Mouse (Mus musculus) hindbrain, embryonic 10.5 days (tissue): ENCODE data around the gene Bcap29. TPM values are rescaled to one million over a fixed set of nuclear protein-coding genes. Genes with fewer than 3 reads are reported as not detected.

ENCODE experiments used
- DNase-seq: peaks from one replicate; pipeline ENCODE4 v3.0.0-alpha.2; 2017; ENCODE audit warnings: low spot score
- H3K27ac ChIP-seq: fragments of 300-500 bp; sonication (generic); 2 replicates; pipeline ENCODE4 v1.5.1; 2016; ENCODE audit warnings: mild to moderate bottlenecking, moderate library complexity
- H3K27me3 ChIP-seq: fragments of 300-500 bp; sonication (generic); 2 replicates; pipeline ENCODE4 v1.6.1; 2016; ENCODE audit warnings: mild to moderate bottlenecking; ENCODE audit not compliant: poor library complexity, insufficient read depth, severe bottlenecking
- H3K36me3 ChIP-seq: fragments of 300-500 bp; sonication (generic); 2 replicates; pipeline ENCODE4 v1.6.1; 2016; ENCODE audit warnings: mild to moderate bottlenecking, moderate library complexity
- H3K4me1 ChIP-seq: fragments of 300-500 bp; sonication (generic); replicated peaks from 2 replicates; pipeline ENCODE4 v1.6.1; 2016; ENCODE audit warnings: mild to moderate bottlenecking
- H3K4me3 ChIP-seq: fragments of 300-500 bp; sonication (generic); 2 replicates; pipeline ENCODE4 v1.5.1; 2016; ENCODE audit warnings: mild to moderate bottlenecking, moderate library complexity
- H3K9me3 ChIP-seq: fragments of 300-500 bp; sonication (generic); 2 replicates; pipeline ENCODE4 v1.6.1; 2016; ENCODE audit warnings: mild to moderate bottlenecking, moderate library complexity
- WGBS: fragments of 180-500 bp; shearing (Covaris S2); methylation state at CpG from one replicate; pipeline ENCODE4 v1.1.7; 2016; 5-methylcytosine and 5-hydroxymethylcytosine counted together
- polyA plus RNA-seq: library from polyadenylated mRNA; unstranded; fragments of >200 nt; fragmentation: Nextera tagmentation; extraction: Ambion mirVana; gene quantifications from 2 replicates; pipeline ENCODE4 v1.2.1, GENCODE M21; 2016

Gene Bcap29
- polyA plus RNA-seq, 1 experiment from 2014 or later, result 19.7 TPM

DNA sequence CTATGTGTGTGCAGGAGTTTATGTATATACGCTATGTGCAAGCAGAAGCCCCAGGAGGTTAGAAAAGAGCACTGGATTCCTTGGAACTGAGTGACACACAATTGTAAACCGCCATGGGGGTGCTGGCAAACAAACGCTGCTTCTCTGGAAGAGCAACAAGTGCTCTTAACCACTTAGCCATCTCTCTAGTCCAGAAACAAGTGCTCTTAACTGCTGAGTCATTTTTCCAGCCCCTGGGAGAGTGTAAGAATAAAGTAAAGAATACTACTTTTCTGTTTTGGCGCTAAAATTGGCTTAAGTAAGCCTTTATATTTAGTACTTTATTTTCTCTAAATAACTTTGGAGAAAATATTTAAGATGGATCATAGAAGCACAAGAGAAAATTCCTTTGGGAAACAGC, 21.1 kb downstream of the Bcap29 start:
- Histone ChIP-seq H3K4me3 (no peak overlapping the region), H3K9me3 (no peaks in the 10 kb centered on the region), H3K27ac (no peak overlapping the region), H3K4me1 (peaks cover under 1% of the 10 kb centered on the region; the same call in 1 of the 2 replicates), H3K27me3 (no peaks in the 10 kb centered on the region), H3K36me3 (peaks cover 10% of the 10 kb centered on the region)
- DNase-seq, result no peak
- 57% methylated on average over 4 of the region's 4 CpGs for WGBS

DNA sequence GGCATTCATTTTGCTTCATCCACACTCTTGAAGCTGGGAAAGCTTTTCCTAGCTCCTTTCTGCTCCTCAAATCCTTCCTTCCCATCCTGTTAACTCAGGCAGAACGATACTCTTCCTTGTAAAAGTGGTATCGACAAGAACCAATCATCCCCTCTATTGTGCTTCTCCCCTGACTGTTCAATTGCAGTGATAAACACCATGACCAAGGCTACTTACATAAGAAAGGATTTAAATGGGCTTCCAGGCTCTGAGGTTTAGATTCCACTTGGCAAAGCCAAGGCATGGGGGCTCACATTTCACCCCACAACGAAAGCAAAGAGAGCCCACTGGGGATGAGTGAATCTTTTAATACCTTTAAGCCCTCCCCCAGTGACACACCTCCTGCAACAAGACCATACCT, 26.3 kb downstream of the Bcap29 start:
- Histone ChIP-seq H3K27ac (no peak overlapping the region), H3K36me3 (no peaks in the 10 kb centered on the region), H3K27me3 (no peaks in the 10 kb centered on the region), H3K4me1 (peaks cover 7% of the 10 kb centered on the region; the same call in 1 of the 2 replicates), H3K9me3 (no peaks in the 10 kb centered on the region), H3K4me3 (no peak overlapping the region)
- 15% methylated on average over 3 of the region's 3 CpGs for WGBS
- no peak for DNase-seq

DNA sequence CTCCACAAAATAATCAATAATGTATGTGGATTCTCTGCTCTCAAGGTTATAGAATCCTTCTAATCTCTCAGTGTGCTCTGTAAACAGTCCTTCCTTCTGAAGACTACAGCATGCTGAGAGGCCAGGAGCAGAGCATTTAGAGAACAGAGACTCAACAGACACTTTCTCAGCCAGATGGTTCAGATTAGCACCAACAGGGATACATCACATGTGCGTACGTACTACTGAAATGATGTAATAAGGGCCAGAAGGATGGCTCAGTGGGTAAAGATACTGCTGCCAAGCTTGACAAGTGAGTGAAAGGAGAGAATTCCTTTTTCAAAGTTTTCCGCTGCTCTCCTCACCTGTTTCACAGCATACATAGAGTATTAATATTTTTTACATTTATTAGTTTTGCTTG, 29.6 kb downstream of the Bcap29 start:
- Histone ChIP-seq H3K27me3 (no peaks in the 10 kb centered on the region), H3K4me3 (no peak overlapping the region), H3K27ac (no peak overlapping the region), H3K36me3 (no peaks in the 10 kb centered on the region), H3K4me1 (peaks cover 7% of the 10 kb centered on the region; the same call in 1 of the 2 replicates), H3K9me3 (no peaks in the 10 kb centered on the region)
- DNase-seq, result no peak
- WGBS, result 75% methylated on average over 3 of the region's 3 CpGs

DNA sequence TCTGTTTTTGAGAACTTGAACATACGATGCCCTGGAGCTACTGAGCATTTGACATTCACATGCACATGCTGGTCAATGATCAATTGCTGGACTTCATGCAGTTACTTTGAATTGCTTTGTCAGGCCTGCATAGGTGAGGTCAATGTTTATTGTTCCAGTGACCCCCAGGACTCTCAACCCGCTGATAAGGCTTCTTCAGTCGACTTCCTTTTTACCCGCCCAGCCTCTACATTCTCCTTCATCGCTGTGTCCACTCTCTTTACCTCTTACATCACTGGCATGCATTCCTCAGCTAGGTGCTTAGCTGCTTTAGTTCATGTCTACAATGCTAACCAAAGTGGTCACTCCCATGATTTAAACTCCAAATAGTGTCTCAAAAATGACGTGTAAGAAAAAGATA, 30.9 kb downstream of the Bcap29 start:
- no peak overlapping the region for H3K27ac ChIP-seq
- no peaks in the 10 kb centered on the region for H3K9me3 ChIP-seq
- no peaks in the 10 kb centered on the region for H3K27me3 ChIP-seq
- no peaks in the 10 kb centered on the region for H3K36me3 ChIP-seq
- peaks cover 7% of the 10 kb centered on the region; the same call in 1 of the 2 replicates for H3K4me1 ChIP-seq
- H3K4me3 ChIP-seq, result no peak overlapping the region
- 71% methylated on average over 6 of the region's 6 CpGs for WGBS
- DNase-seq, result no peak

DNA sequence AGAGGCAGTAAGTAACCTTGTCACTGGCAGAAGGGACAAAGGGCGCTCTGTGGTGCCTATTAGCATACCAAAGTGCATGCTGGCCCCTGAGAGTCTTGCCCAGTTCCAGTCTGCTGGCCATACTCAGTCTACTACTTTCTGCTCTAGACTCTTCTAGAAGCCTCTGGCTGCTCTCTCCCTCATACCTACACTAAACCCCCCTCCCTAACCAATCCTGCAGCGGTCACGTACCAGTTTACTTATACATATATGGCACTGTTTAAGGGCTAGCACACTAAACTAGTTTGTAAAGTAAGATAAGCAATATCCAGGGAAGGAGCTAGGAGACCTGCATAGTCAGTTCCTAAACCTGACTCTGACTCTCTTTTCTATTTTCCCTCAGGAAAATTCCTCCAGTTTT, 40.2 kb downstream of the Bcap29 start:
- no peaks in the 10 kb centered on the region for H3K27me3 ChIP-seq
- H3K36me3 ChIP-seq, result no peaks in the 10 kb centered on the region
- H3K27ac ChIP-seq, result no peak overlapping the region
- H3K9me3 ChIP-seq, result no peaks in the 10 kb centered on the region
- H3K4me3 ChIP-seq, result no peak overlapping the region
- DNase-seq, result no peak
- H3K4me1 ChIP-seq, result no peaks in the 10 kb centered on the region
- WGBS, result 77% methylated on average over 3 of the region's 3 CpGs

DNA sequence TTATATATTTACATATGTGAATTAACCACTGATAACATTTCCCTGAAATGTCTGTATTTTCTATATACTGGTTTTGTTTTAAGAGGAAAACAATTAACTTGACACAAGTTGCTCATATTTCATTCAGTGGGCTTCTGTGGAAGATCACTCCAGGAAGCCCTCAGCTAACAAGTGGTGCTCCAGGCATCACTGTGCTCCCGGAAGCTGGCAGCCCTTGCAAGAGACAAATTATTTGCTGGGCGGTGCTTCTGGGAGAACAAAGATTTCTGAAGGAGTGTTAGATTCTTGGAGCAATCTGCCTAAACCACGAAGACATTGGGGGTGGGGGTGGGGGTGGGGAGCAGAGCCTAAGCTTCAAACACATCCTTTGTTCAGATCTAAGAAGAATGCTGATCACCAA, 42.4 kb downstream of the Bcap29 start:
- no peak for DNase-seq
- 39% methylated on average over 3 of the region's 3 CpGs for WGBS
- no peak overlapping the region for H3K4me3 ChIP-seq
- no peaks in the 10 kb centered on the region for H3K27me3 ChIP-seq
- H3K4me1 ChIP-seq, result no peaks in the 10 kb centered on the region
- H3K27ac ChIP-seq, result no peak overlapping the region
- H3K36me3 ChIP-seq, result no peaks in the 10 kb centered on the region
- no peaks in the 10 kb centered on the region for H3K9me3 ChIP-seq

DNA sequence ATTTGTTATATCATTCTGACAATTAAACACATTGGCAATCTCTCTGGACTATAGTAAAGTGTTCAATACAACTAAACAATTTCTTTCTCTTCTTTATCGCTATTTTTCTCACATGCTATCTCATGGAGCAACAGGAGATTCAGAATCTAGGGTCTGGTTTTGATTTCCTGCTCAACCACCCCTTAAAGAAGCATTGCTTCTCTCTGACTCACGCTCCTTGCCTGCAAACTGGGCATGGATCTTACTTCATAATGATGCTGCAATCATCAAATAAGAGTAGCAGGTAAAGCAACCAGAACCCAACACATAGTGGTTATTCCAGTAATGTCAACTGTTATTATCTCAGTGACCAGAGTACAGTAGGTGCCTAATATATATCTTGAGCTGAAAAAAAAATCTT, 50.7 kb downstream of the Bcap29 start:
- Histone ChIP-seq H3K4me1 (peaks cover 6% of the 10 kb centered on the region), H3K27ac (no peak overlapping the region)
- whole genome bisulfite sequencing, result 82% methylated on average over 2 of the region's 2 CpGs

DNA sequence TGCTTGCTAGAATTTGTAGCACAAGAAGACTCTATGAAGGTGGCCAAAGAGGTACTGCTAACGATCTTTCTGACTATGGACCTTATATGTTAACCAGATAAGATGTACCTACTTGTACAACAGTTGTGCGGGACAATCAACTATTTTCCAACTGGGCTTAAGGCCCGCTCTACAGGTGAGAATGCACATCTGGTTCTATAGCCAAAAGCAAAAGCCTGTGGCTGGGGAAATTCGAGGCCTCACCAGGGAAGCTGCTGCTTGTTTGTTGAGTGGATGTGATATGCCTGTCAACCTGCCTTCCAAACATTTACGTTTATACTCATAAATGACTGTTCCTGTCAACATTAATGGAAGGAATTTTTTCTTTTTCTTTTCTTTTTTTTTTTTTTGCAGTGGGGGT, 52.4 kb downstream of the Bcap29 start:
- Histone ChIP-seq H3K36me3 (no peaks in the 10 kb centered on the region), H3K9me3 (no peaks in the 10 kb centered on the region), H3K4me1 (peaks cover 6% of the 10 kb centered on the region), H3K27me3 (no peaks in the 10 kb centered on the region), H3K4me3 (no peak overlapping the region), H3K27ac (no peak overlapping the region)
- DNase-seq, result no peak
- WGBS, result 89% methylated on average over 5 of the region's 5 CpGs

More for the DNA sequence above, 50.7 kb downstream of the Bcap29 start:
- H3K27me3 ChIP-seq, result no peaks in the 10 kb centered on the region
- no peaks in the 10 kb centered on the region for H3K9me3 ChIP-seq
- no peak overlapping the region for H3K4me3 ChIP-seq
- H3K36me3 ChIP-seq, result no peaks in the 10 kb centered on the region
- no peak for DNase-seq

DNA sequence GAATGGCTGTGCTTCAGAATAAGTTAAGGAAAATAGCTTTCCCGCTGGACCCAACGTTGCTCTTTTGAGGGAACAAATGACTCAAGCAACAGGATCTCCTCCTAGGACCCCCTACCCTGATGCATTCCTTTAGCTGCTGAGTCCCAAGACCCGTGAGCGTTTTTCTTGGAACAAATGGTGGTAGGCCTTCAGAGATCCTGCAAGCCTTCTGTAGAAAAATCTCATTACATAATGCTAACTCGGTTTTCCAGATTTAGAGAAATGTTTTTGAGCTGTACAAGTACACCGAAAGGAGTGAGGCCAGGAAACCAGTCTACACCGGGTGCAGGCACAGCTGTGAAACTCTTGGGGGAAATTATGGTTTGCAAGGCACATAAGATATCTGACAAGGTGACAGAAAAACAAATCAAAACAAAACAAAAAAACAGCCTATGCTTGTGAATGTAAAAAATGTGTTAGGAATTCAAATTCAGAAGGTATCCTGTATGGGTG, 53.1 kb downstream of the Bcap29 start:
- no peak for DNase-seq
- H3K9me3 ChIP-seq, result no peaks in the 10 kb centered on the region

DNA sequence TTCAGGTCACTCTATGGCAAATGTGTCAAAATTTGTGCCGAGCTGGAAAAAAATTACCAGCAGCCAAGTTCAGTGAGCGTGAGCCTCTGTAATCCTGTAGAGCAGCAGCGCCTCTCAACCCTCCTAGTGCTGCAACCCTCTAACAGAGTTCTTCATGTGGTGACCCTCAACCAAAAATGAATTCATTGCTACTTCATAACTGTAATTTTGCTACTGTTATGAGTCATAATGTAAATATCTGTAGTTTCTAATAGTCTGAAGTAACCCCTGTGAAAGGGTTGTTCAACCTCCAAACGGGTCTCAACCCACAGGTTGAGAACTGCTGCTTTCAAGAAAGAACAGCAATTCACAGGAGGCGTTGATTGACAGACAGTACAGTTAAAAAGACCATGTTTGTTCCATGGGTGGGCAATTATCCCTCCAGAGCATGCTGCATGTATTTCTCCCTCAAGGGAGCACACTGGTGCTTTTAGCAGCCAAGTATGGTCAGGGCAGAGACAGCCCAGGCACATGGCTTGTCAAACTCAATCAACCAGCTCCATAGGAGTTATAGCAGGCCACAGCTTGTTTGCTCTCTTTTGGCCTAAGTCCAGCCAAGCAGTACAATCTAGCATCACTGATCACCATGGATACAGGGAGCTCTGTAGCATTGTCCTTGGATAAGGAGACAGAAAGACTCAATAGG, 53.7 kb downstream of the Bcap29 start:
- no peak overlapping the region for H3K27ac ChIP-seq
- H3K36me3 ChIP-seq, result no peaks in the 10 kb centered on the region
- WGBS, result 85% methylated on average over 5 of the region's 5 CpGs
- H3K27me3 ChIP-seq, result no peaks in the 10 kb centered on the region
- peaks cover 6% of the 10 kb centered on the region for H3K4me1 ChIP-seq
- DNase-seq, result peak; percentile 7
- H3K9me3 ChIP-seq, result no peaks in the 10 kb centered on the region
- H3K4me3 ChIP-seq, result no peak overlapping the region

More for the DNA sequence above, 53.1 kb downstream of the Bcap29 start:
- no peak overlapping the region for H3K4me3 ChIP-seq
- H3K4me1 ChIP-seq, result peaks cover 6% of the 10 kb centered on the region
- no peaks in the 10 kb centered on the region for H3K27me3 ChIP-seq
- no peak overlapping the region for H3K27ac ChIP-seq
- no peaks in the 10 kb centered on the region for H3K36me3 ChIP-seq
- 54% methylated on average over 7 of the region's 7 CpGs for WGBS

DNA sequence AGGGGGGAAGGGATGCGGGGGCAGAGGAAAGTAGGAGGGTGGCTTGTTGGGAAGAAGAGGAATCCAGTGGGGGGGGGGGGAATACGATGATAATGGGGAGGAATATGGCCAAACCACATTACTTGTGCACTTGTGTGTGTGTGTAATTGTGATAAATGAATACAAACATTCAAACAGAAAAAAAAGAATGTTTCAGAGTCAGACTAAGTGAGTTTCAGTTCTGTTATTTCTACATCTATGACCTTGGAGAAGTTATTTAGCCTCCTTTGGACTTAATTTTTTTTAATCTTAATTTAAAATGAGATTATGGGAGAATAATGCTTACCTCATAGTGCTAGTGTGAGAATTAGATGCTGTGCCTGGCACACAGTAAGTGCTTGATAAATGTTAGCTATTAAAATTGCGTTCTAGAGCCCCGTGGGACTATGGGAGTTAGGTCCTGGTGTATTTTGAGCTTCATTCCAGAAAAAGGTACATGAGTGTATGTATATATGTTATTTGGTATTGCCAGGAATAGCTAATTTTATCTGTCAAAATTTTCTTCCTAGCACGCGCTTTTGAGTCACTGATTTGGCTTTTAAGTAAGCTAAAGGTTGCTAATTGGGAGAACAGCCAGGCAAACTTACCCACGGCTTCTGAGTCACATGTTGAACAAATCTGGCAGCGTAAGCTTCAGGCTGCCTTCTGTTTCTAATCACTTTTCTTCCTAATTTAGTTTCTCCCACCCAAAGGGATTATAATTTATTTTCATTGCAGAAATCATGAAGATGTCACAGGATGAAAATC, 55.6 kb downstream of the Bcap29 start:
- Histone ChIP-seq H3K36me3 (no peaks in the 10 kb centered on the region), H3K27me3 (no peaks in the 10 kb centered on the region), H3K27ac (no peak overlapping the region), H3K4me3 (no peak overlapping the region), H3K4me1 (peaks cover 6% of the 10 kb centered on the region), H3K9me3 (no peaks in the 10 kb centered on the region)
- DNase-seq, result no peak
- WGBS, result 90% methylated on average over 8 of the region's 8 CpGs

DNA sequence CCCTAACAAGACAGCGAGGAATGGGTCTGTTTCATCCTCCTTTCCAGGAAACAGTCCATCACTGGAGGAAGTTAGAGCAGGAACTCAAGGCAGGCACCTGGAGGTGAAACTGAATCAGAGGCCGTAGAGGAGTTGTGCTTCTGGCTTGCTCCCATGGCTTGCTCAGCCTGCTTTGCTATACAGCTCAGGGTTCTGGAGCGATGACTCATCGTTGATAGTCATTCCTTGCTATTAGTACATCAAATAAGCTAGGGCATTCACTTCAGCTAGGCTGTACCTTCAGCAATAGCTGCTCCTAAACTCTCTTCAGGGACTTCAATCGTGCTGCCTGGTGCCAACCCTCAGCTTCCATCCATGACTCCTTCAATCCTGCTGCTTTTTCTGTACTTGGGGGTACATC, 60.0 kb downstream of the Bcap29 start:
- Histone ChIP-seq H3K27me3 (no peaks in the 10 kb centered on the region), H3K36me3 (no peaks in the 10 kb centered on the region), H3K4me1 (no peaks in the 10 kb centered on the region), H3K4me3 (no peak overlapping the region), H3K9me3 (no peaks in the 10 kb centered on the region), H3K27ac (no peak overlapping the region)
- no peak for DNase-seq
- 89% methylated on average over 5 of the region's 5 CpGs for WGBS

DNA sequence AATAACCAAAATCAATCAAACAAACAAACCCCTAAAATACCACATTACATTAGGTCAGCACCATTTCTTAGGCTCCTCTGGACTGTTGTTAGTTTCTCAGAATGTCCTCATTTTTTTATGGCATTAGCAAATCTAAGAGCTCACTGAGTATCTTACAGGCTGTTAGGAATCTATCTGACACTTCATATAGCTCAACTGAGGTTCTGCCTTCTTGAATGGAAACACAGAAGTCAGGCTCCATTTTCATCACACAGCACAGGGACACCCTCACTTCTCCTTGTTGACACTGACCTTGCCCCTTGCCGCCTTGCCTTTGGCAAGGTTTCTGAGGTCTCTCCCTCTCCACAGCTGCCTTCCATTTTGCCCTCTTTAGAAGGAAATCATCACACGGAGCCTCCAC, 64.7 kb downstream of the Bcap29 start:
- 50% methylated on average over 2 of the region's 2 CpGs for WGBS
- Histone ChIP-seq H3K36me3 (no peaks in the 10 kb centered on the region), H3K27ac (no peak overlapping the region), H3K27me3 (no peaks in the 10 kb centered on the region), H3K4me1 (no peaks in the 10 kb centered on the region; the same call in 1 of the 2 replicates), H3K4me3 (no peak overlapping the region), H3K9me3 (no peaks in the 10 kb centered on the region)
- no peak for DNase-seq
